Mouse (Mus musculus) E14TG2a.4 (cell line): Measurements from ENCODE around the gene Mst1.

Experiments used
- CTCF ChIP-seq: conservative IDR thresholded peaks from 2 replicates; pipeline ENCODE4 v1.5.1; 2014; ENCODE audit warnings: low read length
- NANOG ChIP-seq: IDR thresholded peaks from 2 replicates; pipeline ENCODE4 v1.6.1; 2014; ENCODE audit warnings: borderline replicate concordance, low read length, mixed read lengths

GRCm38 (mm10) chr9:108053665-108054225 lies 26.5 kb upstream of the Mst1 start:
- no peak for TF ChIP-seq CTCF
- no peak for TF ChIP-seq NANOG
